Mouse (Mus musculus) MEL (cell line): ENCODE data around the gene Slamf8.

Source experiments
- CTCF ChIP-seq, 3 experiments: IDR thresholded peaks in 2 of 3; conservative IDR thresholded peaks in 1 of 3; 2 replicates each; pipeline ENCODE4 v1.5.1; 2011 to 2012; ENCODE audit warnings: low read length in 3 of 3, low read depth in 2 of 3, mild to moderate bottlenecking in 2 of 3, improper control_type of control experiment in 1 of 3, inconsistent platforms in 1 of 3, mixed read lengths in 1 of 3, moderate library complexity in 1 of 3; ENCODE audit not compliant: control insufficient read depth in 1 of 3, insufficient read depth in 1 of 3, poor library complexity in 1 of 3, severe bottlenecking in 1 of 3
- E2F4 ChIP-seq: IDR thresholded peaks from 2 replicates; pipeline ENCODE4 v1.6.1; 2011; ENCODE audit warnings: low read depth, low read length, improper control_type of control experiment, borderline replicate concordance
- EP300 ChIP-seq, 2 experiments: IDR thresholded peaks; 2 replicates each; pipeline ENCODE4 v1.6.1; 2011; ENCODE audit warnings: improper control_type of control experiment in 2 of 2, low read length in 2 of 2, low read depth in 1 of 2, mild to moderate bottlenecking in 1 of 2
- HCFC1 ChIP-seq: IDR thresholded peaks from 2 replicates; pipeline ENCODE4 v1.6.1; 2012; ENCODE audit warnings: low read depth, mild to moderate bottlenecking, inconsistent platforms, low read length, improper control_type of control experiment, moderate library complexity
- MAX ChIP-seq: IDR thresholded peaks from 2 replicates; pipeline ENCODE4 v1.6.1; 2011; ENCODE audit warnings: low read length, improper control_type of control experiment
- NELFE ChIP-seq: IDR thresholded peaks from 2 replicates; pipeline ENCODE4 v1.6.1; 2011; ENCODE audit warnings: low read depth, low read length, improper control_type of control experiment
- POLR2A ChIP-seq, 2 experiments: IDR thresholded peaks; 2 replicates each; pipeline ENCODE4 v1.6.1; 2011 to 2012; ENCODE audit warnings: low read length in 2 of 2, mild to moderate bottlenecking in 2 of 2, control low read depth in 1 of 2, improper control_type of control experiment in 1 of 2, low read depth in 1 of 2, moderate library complexity in 1 of 2; ENCODE audit not compliant: control insufficient read depth in 1 of 2, insufficient read depth in 1 of 2, poor library complexity in 1 of 2
- USF2 ChIP-seq, 2 experiments: IDR thresholded peaks; 2 replicates each; pipeline ENCODE4 v1.6.1; 2011 to 2012; ENCODE audit warnings: improper control_type of control experiment in 2 of 2, low read length in 2 of 2, borderline replicate concordance in 1 of 2, inconsistent platforms in 1 of 2, low read depth in 1 of 2, mild to moderate bottlenecking in 1 of 2; ENCODE audit not compliant: insufficient read depth in 1 of 2

- TF ChIP-seq MAX (no peak), E2F4 (no peak), HCFC1 (no peak), NELFE (no peak), USF2 (IDR thresholded peaks at IDR 0.05; ENCODE audit: borderline replicate concordance in 1 of 2, insufficient read depth in 1 of 2, low read depth in 1 of 2, low read length in 2 of 2) (no peak), POLR2A (IDR thresholded peaks at IDR 0.05; ENCODE audit: control insufficient read depth in 1 of 2, insufficient read depth in 1 of 2, low read depth in 1 of 2, low read length in 2 of 2, poor library complexity in 1 of 2) (no peak), CTCF (IDR thresholded peaks at IDR 0.05 in 2 of 3, conservative IDR thresholded peaks at IDR 0.05 in 1 of 3; ENCODE audit: control insufficient read depth in 1 of 3, insufficient read depth in 1 of 3, low read depth in 2 of 3, low read length in 3 of 3, poor library complexity in 1 of 3, severe bottlenecking in 1 of 3) (no peak), EP300 (IDR thresholded peaks at IDR 0.05; ENCODE audit: low read depth in 1 of 2, low read length in 2 of 2) (no peak)
These were observed 41.4 kb upstream of the Slamf8 start for GRCm38 (mm10) chr1:172631721-172632120.
